Mouse (Mus musculus) spleen, postnatal 4 days (tissue): ENCODE results near the gene Ppp4c.
"Not testable (repeated sequence)": the region's sequence is repeated elsewhere in the genome, so short reads cannot be mapped to it uniquely, and the experiment has no call there.

Experiments used
- DNase-seq, 2 experiments: peaks; one replicate each; pipeline ENCODE4 v3.0.0; 2022; ENCODE audit warnings: low spot score in 2 of 2

Ppp4c gene

GRCm38 (mm10) chr7:126781661-126782370, 10.5 kb downstream of the Ppp4c start:
- no peak for DNase-seq

GRCm38 (mm10) chr7:126780971-126781635, 11.2 kb downstream of the Ppp4c start, which contains the start of gene Tbx6:
Gene Tbx6, plus strand, starts transcription at chr7:126781483.
- peak in 1 of 2 experiments; percentile 67 for DNase-seq

GRCm38 (mm10) chr7:126779983-126780970, 12.0 kb downstream of the Ppp4c start:
- DNase-seq: peak; percentile 89 to 97

- not testable (repeated sequence) for DNase-seq
Measured at GRCm38 (mm10) chr7:126779101-126779500, 13.2 kb downstream of the Ppp4c start.

GRCm38 (mm10) chr7:126778147-126778546, 14.1 kb downstream of the Ppp4c start:
- peak in 1 of 2 experiments; percentile 58 for DNase-seq

GRCm38 (mm10) chr7:126777476-126777875, 14.8 kb downstream of the Ppp4c start:
- DNase-seq: peak in 1 of 2 experiments; percentile 74

- peak; percentile 95 to 97 for DNase-seq
Measured at GRCm38 (mm10) chr7:126776598-126777057, 15.7 kb downstream of the Ppp4c start, which contains the start of gene Ypel3. Gene Ypel3, plus strand, starts transcription at chr7:126776955.

- peak in 1 of 2 experiments; percentile 64 for DNase-seq
Measured at GRCm38 (mm10) chr7:126775978-126776234, 16.4 kb downstream of the Ppp4c start.

- DNase-seq: peak in 1 of 2 experiments; percentile 65
Measured at GRCm38 (mm10) chr7:126775185-126775977, 16.9 kb downstream of the Ppp4c start.

- DNase-seq: no peak
Measured at GRCm38 (mm10) chr7:126774463-126774862, 17.8 kb downstream of the Ppp4c start.

GRCm38 (mm10) chr7:126773351-126773750, 18.9 kb downstream of the Ppp4c start:
- DNase-seq: no peak

- peak in 1 of 2 experiments; percentile 62 for DNase-seq
Measured at GRCm38 (mm10) chr7:126770784-126771183, 21.5 kb downstream of the Ppp4c start.

GRCm38 (mm10) chr7:126767001-126767400, 25.3 kb downstream of the Ppp4c start:
- DNase-seq: no peak

- peak; percentile 78 to 87 for DNase-seq
Measured at GRCm38 (mm10) chr7:126766201-126766600, 26.1 kb downstream of the Ppp4c start, which contains the start of gene Gdpd3. Gene Gdpd3, plus strand, starts transcription at chr7:126766334.

- peak in 1 of 2 experiments; percentile 70 for DNase-seq
Measured at GRCm38 (mm10) chr7:126765540-126765939, 26.8 kb downstream of the Ppp4c start.

GRCm38 (mm10) chr7:126762471-126763008, 29.8 kb downstream of the Ppp4c start:
- no peak for DNase-seq

- DNase-seq: no peak
Measured at GRCm38 (mm10) chr7:126761529-126762067, 30.7 kb downstream of the Ppp4c start.

- no peak for DNase-seq
Measured at GRCm38 (mm10) chr7:126760956-126761355, 31.3 kb downstream of the Ppp4c start.

GRCm38 (mm10) chr7:126760391-126760802, 31.9 kb downstream of the Ppp4c start:
- peak in 1 of 2 experiments; percentile 66 for DNase-seq

GRCm38 (mm10) chr7:126759672-126760390, 32.5 kb downstream of the Ppp4c start:
- DNase-seq: no peak
